Mouse (Mus musculus): ENCODE measurements around the gene Fkbp6. TPM values are rescaled to one million over a fixed set of nuclear protein-coding genes. Genes with fewer than 3 reads are reported as not detected.

Fkbp6 gene
- total RNA-seq (2023): not detected

GRCm38 (mm10) chr5:135349862-135350261 is at the start of gene Fkbp6:
Gene Fkbp6 (minus strand): TSS chr5:135350044.

GRCm38 (mm10) chr5:135394004-135394823 is 44.4 kb upstream of the Fkbp6 start, which contains the start of gene Pom121:
Gene Pom121 (minus strand): TSS chr5:135394546.

GRCm38 (mm10) chr5:135369787-135370654 is 20.2 kb upstream of the Fkbp6 start, which contains the start of gene Nsun5:
Gene Nsun5 (plus strand): TSS chr5:135369953.

GRCm38 (mm10) chr5:135352995-135353394 is 3.2 kb upstream of the Fkbp6 start, which contains the start of gene Trim50:
Gene Trim50 (plus strand): TSS chr5:135353295.

GRCm38 (mm10) chr5:135251079-135251454 is 98.8 kb downstream of the Fkbp6 start, which contains the start of gene Fzd9:
Gene Fzd9 (minus strand): TSS chr5:135251230.

Other genes with a start within 250 kb of the Fkbp6 start
- gene Tbl2, start 200.4 kb downstream of the Fkbp6 start, total RNA-seq (2023): 17.1 TPM
- 66.2 TPM for gene Bcl7b, start 181.8 kb downstream of the Fkbp6 start, total RNA-seq (2023)
- gene Baz1b, start 162.8 kb downstream of the Fkbp6 start, total RNA-seq (2023): 106 TPM
- 0.24 TPM for gene Fzd9, start 98.8 kb downstream of the Fkbp6 start, total RNA-seq (2023)
- gene Trim50, start 3.3 kb upstream of the Fkbp6 start, total RNA-seq (2023): not detected
- gene Nsun5, start 19.9 kb upstream of the Fkbp6 start, total RNA-seq (2023): 32.0 TPM
- 48.5 TPM for gene Pom121, start 44.5 kb upstream of the Fkbp6 start, total RNA-seq (2023)
- gene Hip1, start 195.1 kb upstream of the Fkbp6 start, total RNA-seq (2023): 3.6 TPM
- gene Ccl26, start 213.5 kb upstream of the Fkbp6 start, total RNA-seq (2023): not detected
- gene Ccl24, start 223.0 kb upstream of the Fkbp6 start, total RNA-seq (2023): 0.44 TPM